Mouse (Mus musculus): ENCODE measurements around the gene Grap. TPM values are rescaled to one million over a fixed set of nuclear protein-coding genes. Genes with fewer than 3 reads are reported as not detected.

Gene Grap
- 7.1 and 7.3 TPM in 2 replicates for polyA plus RNA-seq (2016; fragmentation: Nextera tagmentation; extraction: Ambion mirVana)

DNA sequence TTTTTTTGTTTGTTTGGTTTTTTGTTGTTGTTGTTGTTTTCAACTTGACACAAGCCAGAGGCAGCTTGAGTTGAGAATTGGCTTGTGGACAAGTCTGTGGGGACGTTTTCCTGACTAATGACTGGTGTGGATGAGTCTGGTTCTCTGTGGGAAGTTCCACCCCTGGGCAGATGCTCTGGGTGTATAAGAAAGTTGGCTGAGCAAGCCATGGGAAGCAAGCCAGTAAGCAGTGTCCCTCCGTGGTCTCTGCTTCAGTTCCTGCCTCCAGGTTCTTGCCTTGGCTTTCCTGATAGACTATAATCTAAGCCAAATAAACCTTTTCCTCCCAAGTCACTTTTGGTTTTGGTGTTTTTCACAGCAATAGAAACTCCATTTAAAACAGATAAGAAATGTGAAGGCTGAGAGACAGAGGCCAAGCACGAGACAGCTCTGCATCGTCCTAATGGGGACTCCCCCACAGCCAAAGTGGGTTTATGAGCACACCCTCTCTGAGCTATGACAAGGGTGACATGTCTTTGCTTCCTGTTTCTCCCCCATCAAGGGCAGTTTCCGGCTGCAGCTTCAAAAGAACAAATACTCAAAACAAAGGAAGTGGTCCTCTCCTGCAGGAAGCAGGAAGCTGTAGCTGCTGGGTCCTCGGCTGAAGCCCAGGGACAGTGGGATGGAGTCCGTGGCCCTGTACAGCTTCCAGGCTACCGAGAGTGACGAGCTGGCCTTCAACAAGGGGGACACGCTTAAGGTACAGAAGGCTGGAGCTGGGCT, at the start of gene Grap:
Grap (plus strand) TSS at position 580 of the 762 bp plus-strand sequence.
- no peaks in the 10 kb centered on the region for H3K4me1 ChIP-seq
- 79% methylated on average over 10 of the region's 10 CpGs for WGBS

DNA sequence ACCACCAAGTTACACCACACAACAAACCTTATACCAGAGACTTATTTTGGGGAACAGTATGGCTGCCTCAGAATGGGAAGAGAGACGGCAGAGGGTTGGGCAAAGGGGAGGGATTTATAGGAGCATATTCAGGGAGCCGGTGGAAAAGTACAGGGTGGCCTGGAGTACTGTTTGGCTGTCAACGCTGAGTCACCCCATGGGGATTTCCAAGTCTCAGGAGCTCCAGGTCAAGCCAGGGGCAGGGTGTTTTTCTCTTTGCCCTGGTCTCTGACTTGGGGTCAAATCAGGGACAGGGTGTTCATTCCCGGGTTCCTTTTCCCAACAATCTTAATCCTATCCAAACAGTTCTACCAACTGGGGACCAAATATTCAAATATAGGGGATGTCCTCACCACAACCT, 45.0 kb upstream of the Grap start:
- ATAC-seq (ENCODE audit: low FRiP score): no peak
- no peaks in the 10 kb centered on the region for H3K36me3 ChIP-seq
- 75% methylated on average over 4 of the region's 4 CpGs for WGBS
- no peak overlapping the region for H3K9ac ChIP-seq
- no peak overlapping the region for H3K4me2 ChIP-seq (replicated peaks)
- H3K27me3 ChIP-seq: no peaks in the 10 kb centered on the region
- no peak overlapping the region for H3K4me3 ChIP-seq
- no peak overlapping the region for H3K27ac ChIP-seq
- H3K9me3 ChIP-seq (replicated peaks): peaks cover 13% of the 10 kb centered on the region
- H3K4me1 ChIP-seq: no peaks in the 10 kb centered on the region

More for the DNA sequence above, at the start of gene Grap:
- Histone ChIP-seq H3K27me3 (no peaks in the 10 kb centered on the region), H3K9ac (no peak within 1 kb of the TSS), H3K4me2 (replicated peaks) (0 out of 2 replicates have a peak within 1 kb of the TSS, but pooled peaks have one; percentile 6), H3K4me3 (no peak within 1 kb of the TSS), H3K9me3 (replicated peaks) (no peaks in the 10 kb centered on the region), H3K36me3 (no peaks in the 10 kb centered on the region), H3K27ac (no peak within 1 kb of the TSS)
- ATAC-seq (ENCODE audit: low FRiP score): no peak

DNA sequence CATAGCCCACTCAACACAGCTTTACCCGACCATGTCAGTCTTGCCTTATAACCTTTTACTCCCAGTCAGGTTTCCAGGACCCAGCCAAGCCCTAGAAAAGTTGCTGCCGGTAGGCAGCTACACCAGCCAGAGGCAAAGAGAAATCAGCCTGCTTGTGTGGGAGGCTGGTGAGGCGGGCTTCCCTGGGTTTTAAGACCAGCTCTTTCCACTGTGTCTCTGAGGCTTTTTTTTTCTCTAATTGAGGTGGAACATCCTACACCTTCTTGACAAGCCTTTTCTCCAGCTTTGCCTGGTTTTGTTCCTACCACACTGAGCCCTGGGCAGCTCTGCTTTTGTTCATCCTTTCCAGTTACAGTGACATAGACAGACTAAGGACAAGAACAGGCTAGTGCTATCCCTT, 41.9 kb upstream of the Grap start:
- Histone ChIP-seq H3K36me3 (no peaks in the 10 kb centered on the region), H3K4me2 (replicated peaks) (no peak overlapping the region), H3K4me3 (no peak overlapping the region), H3K27me3 (no peaks in the 10 kb centered on the region; the same call in 1 of the 2 replicates), H3K4me1 (peaks cover 9% of the 10 kb centered on the region), H3K9me3 (replicated peaks) (peaks cover 12% of the 10 kb centered on the region), H3K27ac (no peak overlapping the region), H3K9ac (no peak overlapping the region)
- ATAC-seq (ENCODE audit: low FRiP score): no peak
- 84% methylated on average over 3 of the region's 3 CpGs for WGBS

DNA sequence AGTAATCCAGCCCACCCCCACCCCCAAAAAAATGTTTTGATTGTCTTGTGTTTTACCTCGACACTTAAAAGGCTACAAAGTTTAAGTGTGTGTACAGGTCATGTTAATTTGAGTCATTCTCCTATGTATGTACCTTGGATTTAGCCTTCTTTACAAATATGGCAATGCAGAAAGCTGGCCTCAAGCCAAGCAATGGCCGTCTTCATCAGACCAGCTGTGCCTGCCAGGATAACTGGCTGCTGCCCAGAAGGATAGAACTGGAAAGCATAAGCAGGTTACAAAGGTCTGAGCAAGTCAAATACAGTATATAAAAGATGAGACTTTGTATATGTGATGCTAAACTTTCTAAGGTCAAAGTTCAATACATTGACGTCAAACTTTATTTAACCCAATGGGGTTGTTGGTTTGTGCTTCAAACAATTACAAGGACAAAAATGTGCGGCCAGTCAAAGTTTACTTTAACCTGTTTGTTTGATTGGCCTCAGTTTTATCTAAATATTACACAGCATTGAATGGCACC, 40.9 kb upstream of the Grap start:
- H3K9ac ChIP-seq: no peak overlapping the region
- H3K9me3 ChIP-seq (replicated peaks): peaks cover 8% of the 10 kb centered on the region; the same call in 1 of the 2 replicates
- peaks cover 12% of the 10 kb centered on the region for H3K4me1 ChIP-seq
- no peak overlapping the region for H3K4me3 ChIP-seq
- ATAC-seq (ENCODE audit: low FRiP score): no peak
- no peaks in the 10 kb centered on the region; the same call in 1 of the 2 replicates for H3K27me3 ChIP-seq
- no peak overlapping the region for H3K4me2 ChIP-seq (replicated peaks)
- H3K36me3 ChIP-seq: no peaks in the 10 kb centered on the region
- no peak overlapping the region for H3K27ac ChIP-seq
- WGBS: 85% methylated on average over 4 of the region's 4 CpGs

DNA sequence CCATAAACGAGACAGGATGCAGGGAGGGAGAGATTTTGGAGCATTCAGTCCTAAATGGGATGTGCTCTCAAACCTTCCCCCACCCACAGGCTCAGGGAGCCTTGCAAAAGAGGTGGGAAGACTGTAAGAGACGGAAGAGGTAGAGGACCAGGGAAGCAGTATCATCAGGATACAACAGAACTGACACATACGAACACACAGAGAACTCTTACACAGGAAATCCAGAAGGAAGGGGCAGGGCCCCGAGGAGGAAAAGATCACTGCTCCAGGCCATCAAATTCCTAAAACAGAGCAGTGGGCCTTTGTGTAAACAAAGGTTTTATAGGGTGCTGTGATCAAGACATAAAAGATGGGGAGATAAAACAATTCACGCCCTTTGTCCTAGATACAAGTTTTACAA, 38.7 kb upstream of the Grap start:
- Histone ChIP-seq H3K9me3 (replicated peaks) (no peaks in the 10 kb centered on the region), H3K27ac (no peak overlapping the region), H3K36me3 (no peaks in the 10 kb centered on the region), H3K4me2 (replicated peaks) (no peak overlapping the region), H3K4me3 (no peak overlapping the region), H3K9ac (no peak overlapping the region), H3K27me3 (no peaks in the 10 kb centered on the region; the same call in 1 of the 2 replicates), H3K4me1 (peaks cover 12% of the 10 kb centered on the region)
- 68% methylated on average over 5 of the region's 5 CpGs for WGBS
- ATAC-seq (ENCODE audit: low FRiP score): no peak

GRCm38 (mm10) chr11:61615686-61616522, 37.2 kb upstream of the Grap start:
- ATAC-seq (ENCODE audit: low FRiP score): no peak
- H3K4me3 ChIP-seq: peak overlapping the region; percentile 11; the same call in 1 of the 2 replicates
- peak overlapping the region; percentile 53 for H3K9ac ChIP-seq

GRCm38 (mm10) chr11:61616523-61617292, 36.4 kb upstream of the Grap start:
- no peaks in the 10 kb centered on the region for H3K9me3 ChIP-seq (replicated peaks)
- ATAC-seq (ENCODE audit: low FRiP score): no peak
- no peaks in the 10 kb centered on the region for H3K36me3 ChIP-seq
- H3K27me3 ChIP-seq: no peaks in the 10 kb centered on the region; the same call in 1 of the 2 replicates
- 54% methylated on average over 9 of the region's 9 CpGs for WGBS
- 0 out of 2 replicates have a peak overlapping the region, but pooled peaks have one; percentile 51 for H3K4me2 ChIP-seq (replicated peaks)
- H3K4me1 ChIP-seq: peaks cover 20% of the 10 kb centered on the region
- H3K4me3 ChIP-seq: no peak overlapping the region
- H3K9ac ChIP-seq: no peak overlapping the region
- H3K27ac ChIP-seq: no peak overlapping the region

More at GRCm38 (mm10) chr11:61615686-61616522, 37.2 kb upstream of the Grap start:
- Histone ChIP-seq H3K4me1 (peaks cover 20% of the 10 kb centered on the region), H3K4me2 (replicated peaks) (peak overlapping the region; percentile 51), H3K36me3 (no peaks in the 10 kb centered on the region), H3K27ac (no peak overlapping the region), H3K27me3 (no peaks in the 10 kb centered on the region; the same call in 1 of the 2 replicates), H3K9me3 (replicated peaks) (no peaks in the 10 kb centered on the region)
- WGBS: 13% methylated on average over 18 of the region's 22 CpGs

GRCm38 (mm10) chr11:61617293-61617975, 35.6 kb upstream of the Grap start:
- no peak overlapping the region for H3K4me2 ChIP-seq (replicated peaks)
- no peak overlapping the region for H3K9ac ChIP-seq
- peaks cover 20% of the 10 kb centered on the region for H3K4me1 ChIP-seq
- H3K4me3 ChIP-seq: no peak overlapping the region
- ATAC-seq (ENCODE audit: low FRiP score): no peak
- H3K27ac ChIP-seq: no peak overlapping the region
- H3K27me3 ChIP-seq: no peaks in the 10 kb centered on the region; the same call in 1 of the 2 replicates
- H3K9me3 ChIP-seq (replicated peaks): no peaks in the 10 kb centered on the region
- WGBS: 84% methylated on average over 7 of the region's 7 CpGs
- H3K36me3 ChIP-seq: no peaks in the 10 kb centered on the region

GRCm38 (mm10) chr11:61618131-61618530, 34.9 kb upstream of the Grap start:
- H3K9me3 ChIP-seq (replicated peaks): no peaks in the 10 kb centered on the region
- WGBS: 88% methylated on average over 8 of the region's 8 CpGs
- no peak for ATAC-seq (ENCODE audit: low FRiP score)
- no peaks in the 10 kb centered on the region for H3K36me3 ChIP-seq
- H3K4me1 ChIP-seq: peaks cover 20% of the 10 kb centered on the region
- H3K9ac ChIP-seq: no peak overlapping the region
- H3K4me3 ChIP-seq: no peak overlapping the region
- H3K4me2 ChIP-seq (replicated peaks): no peak overlapping the region
- no peaks in the 10 kb centered on the region; the same call in 1 of the 2 replicates for H3K27me3 ChIP-seq
- no peak overlapping the region for H3K27ac ChIP-seq

DNA sequence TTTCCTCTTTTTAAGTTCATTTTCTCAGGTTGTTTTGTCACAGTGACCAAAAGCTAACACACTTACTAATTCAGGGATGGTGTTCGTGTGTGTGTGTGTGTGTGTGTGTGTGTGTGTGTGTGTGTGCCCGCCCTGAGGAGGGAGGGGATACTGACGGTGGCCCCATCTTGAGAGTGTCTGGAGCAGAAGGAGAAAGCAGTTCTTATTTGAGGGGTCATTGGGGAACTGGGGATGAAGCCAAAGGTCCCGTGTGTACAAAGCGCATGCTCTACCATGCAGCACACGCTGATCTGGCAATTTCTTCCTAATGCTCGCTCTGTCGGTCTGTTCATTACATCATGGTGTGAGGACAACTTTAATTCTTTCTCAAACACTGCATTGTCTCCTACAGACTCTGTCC, 34.5 kb upstream of the Grap start:
- ATAC-seq (ENCODE audit: low FRiP score): no peak
- Histone ChIP-seq H3K4me3 (no peak overlapping the region), H3K9ac (no peak overlapping the region), H3K27ac (no peak overlapping the region), H3K4me2 (replicated peaks) (no peak overlapping the region), H3K4me1 (peaks cover 20% of the 10 kb centered on the region), H3K36me3 (no peaks in the 10 kb centered on the region), H3K9me3 (replicated peaks) (no peaks in the 10 kb centered on the region), H3K27me3 (no peaks in the 10 kb centered on the region; the same call in 1 of the 2 replicates)
- 86% methylated on average over 8 of the region's 8 CpGs for WGBS

- Histone ChIP-seq H3K9me3 (replicated peaks) (no peaks in the 10 kb centered on the region), H3K27me3 (no peaks in the 10 kb centered on the region; the same call in 1 of the 2 replicates), H3K4me3 (peak overlapping the region; percentile 34), H3K27ac (no peak overlapping the region), H3K36me3 (no peaks in the 10 kb centered on the region), H3K9ac (no peak overlapping the region; the same call in 1 of the 2 replicates), H3K4me1 (peaks cover 20% of the 10 kb centered on the region), H3K4me2 (replicated peaks) (peak overlapping the region; percentile 59)
- no peak for ATAC-seq (ENCODE audit: low FRiP score)
- WGBS: 16% methylated on average over 6 of the region's 6 CpGs
Measured at GRCm38 (mm10) chr11:61619356-61619755, 33.7 kb upstream of the Grap start.
